Mouse (Mus musculus) ES-E14 (cell line): ENCODE data around the gene Camkk2. TPM values are rescaled to one million over a fixed set of nuclear protein-coding genes. Genes with fewer than 3 reads are reported as not detected.

Source experiments
- DNase-seq: peaks from one replicate; pipeline ENCODE4 v3.0.0-alpha.2; 2013; ENCODE audit warnings: low read depth, low spot score
- H3K27ac ChIP-seq: 2 replicates; pipeline ENCODE4 v1.5.1; 2012; ENCODE audit warnings: low read depth, mild to moderate bottlenecking, low read length, moderate library complexity, mixed read lengths; ENCODE audit not compliant: poor library complexity, insufficient read depth, severe bottlenecking
- H3K36me3 ChIP-seq: 2 replicates; pipeline ENCODE4 v1.6.1; 2012; ENCODE audit warnings: mild to moderate bottlenecking, low read length, moderate library complexity, mixed read lengths; ENCODE audit not compliant: control insufficient read depth, poor library complexity, insufficient read depth, severe bottlenecking
- H3K4me1 ChIP-seq, 2 experiments: fragments of 150-350 bp in 1 of 2; sonication (generic) in 1 of 2; 2 replicates each; pipeline ENCODE4 v1.6.1; 2012; ENCODE audit warnings: low read length in 2 of 2, mild to moderate bottlenecking in 1 of 2, mixed read lengths in 1 of 2; ENCODE audit not compliant: control insufficient read depth in 2 of 2, insufficient read depth in 2 of 2, poor library complexity in 1 of 2
- H3K4me3 ChIP-seq, 2 experiments: fragments of 150-350 bp in 1 of 2; sonication (generic) in 1 of 2; 2 replicates each; pipeline ENCODE4 v1.5.1; 2012; ENCODE audit warnings: low read length in 2 of 2, low read depth in 1 of 2, mild to moderate bottlenecking in 1 of 2, mixed read lengths in 1 of 2; ENCODE audit not compliant: insufficient read depth in 1 of 2, poor library complexity in 1 of 2, severe bottlenecking in 1 of 2
- H3K9ac ChIP-seq: 2 replicates; pipeline ENCODE4 v1.6.1; 2012; ENCODE audit warnings: low read depth, mild to moderate bottlenecking, low read length, mixed read lengths; ENCODE audit not compliant: poor library complexity, insufficient read depth, severe bottlenecking
- H3K9me3 ChIP-seq: fragments of 150-350 bp; sonication (generic); 2 replicates; pipeline ENCODE4 v1.6.1; 2012; ENCODE audit warnings: low read depth, mild to moderate bottlenecking, low read length; ENCODE audit not compliant: control insufficient read depth, insufficient read depth
- CHD2 ChIP-seq: IDR thresholded peaks from 2 replicates; pipeline ENCODE4 v1.6.1; 2014; ENCODE audit warnings: mild to moderate bottlenecking, low read depth, low read length, inconsistent platforms
- HCFC1 ChIP-seq: IDR thresholded peaks from 2 replicates; pipeline ENCODE4 v1.6.1; 2012; ENCODE audit warnings: low read length, inconsistent platforms, borderline replicate concordance; ENCODE audit not compliant: insufficient read depth
- MAFK ChIP-seq: IDR thresholded peaks from 2 replicates; pipeline ENCODE4 v1.6.1; 2014; ENCODE audit warnings: mild to moderate bottlenecking, low read depth, low read length, inconsistent platforms; ENCODE audit not compliant: insufficient read depth
- ZC3H11A ChIP-seq: IDR thresholded peaks from 2 replicates; pipeline ENCODE4 v1.6.1; 2012; ENCODE audit warnings: low read depth, mild to moderate bottlenecking, inconsistent platforms, low read length, borderline replicate concordance
- ZNF384 ChIP-seq: IDR thresholded peaks from 2 replicates; pipeline ENCODE4 v1.6.1; 2012; ENCODE audit warnings: low read depth, low read length, inconsistent platforms
- in situ Hi-C, 2 experiments: fragments of 600-800 bp; cut with MboI; formaldehyde crosslinking; loops; one replicate each; pipeline ENCODE4 v1.15.1; 2025; ENCODE audit warnings: low sequenced_read_pairs in 2 of 2, inconsistent platforms in 1 of 2; ENCODE audit not compliant: unreplicated experiment in 2 of 2
- total RNA-seq: library from RNA; depleted of rRNA; stranded (reverse); fragments of 300-350 nt; gene quantifications from 2 replicates; pipeline ENCODE4 v1.2.3, GENCODE M21; 2012

The Camkk2 gene
- total RNA-seq, 1 experiment, result 12.7 TPM

DNA sequence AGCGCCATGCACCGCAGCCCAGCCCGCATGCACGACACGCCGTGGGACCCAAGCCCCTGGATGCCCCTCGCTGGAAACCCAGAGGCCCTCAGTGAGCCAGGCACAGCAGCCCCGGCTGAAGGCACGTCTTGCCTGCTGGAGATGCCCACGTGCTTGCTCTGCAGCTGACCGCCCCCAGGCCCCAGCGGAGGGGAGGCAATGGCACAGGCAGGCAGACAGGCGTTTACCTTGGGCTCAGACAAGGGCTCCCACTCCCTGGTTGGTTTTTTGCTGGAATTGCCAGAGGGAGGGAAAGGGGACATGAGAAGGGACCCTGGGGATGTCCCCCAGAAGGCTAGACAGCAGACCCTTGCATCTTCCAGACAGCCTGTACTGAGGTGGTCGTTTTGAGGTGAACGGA is 42.4 kb downstream of the Camkk2 start:
- no peak for TF ChIP-seq ZC3H11A
- TF ChIP-seq ZNF384, result no peak
- no peak for TF ChIP-seq MAFK
- TF ChIP-seq CHD2, result no peak
- TF ChIP-seq HCFC1, result no peak
- no peaks in the 10 kb centered on the region for H3K9me3 ChIP-seq
- H3K9ac ChIP-seq, result 0 out of 2 replicates have a peak overlapping the region, but pooled peaks have one; percentile 14
- peaks cover 0 to 8% of the 10 kb centered on the region in 2 experiments; a peak in 2 of 4 replicates for H3K4me1 ChIP-seq
- peaks cover 6% of the 10 kb centered on the region; the same call in 1 of the 2 replicates for H3K36me3 ChIP-seq
- no peak overlapping the region for H3K27ac ChIP-seq
- in situ Hi-C loops, result no loop called here
- peak overlapping the region in 1 of 2 experiments; percentile 8; a peak in 1 of 4 replicates for H3K4me3 ChIP-seq
- no peak for DNase-seq

DNA sequence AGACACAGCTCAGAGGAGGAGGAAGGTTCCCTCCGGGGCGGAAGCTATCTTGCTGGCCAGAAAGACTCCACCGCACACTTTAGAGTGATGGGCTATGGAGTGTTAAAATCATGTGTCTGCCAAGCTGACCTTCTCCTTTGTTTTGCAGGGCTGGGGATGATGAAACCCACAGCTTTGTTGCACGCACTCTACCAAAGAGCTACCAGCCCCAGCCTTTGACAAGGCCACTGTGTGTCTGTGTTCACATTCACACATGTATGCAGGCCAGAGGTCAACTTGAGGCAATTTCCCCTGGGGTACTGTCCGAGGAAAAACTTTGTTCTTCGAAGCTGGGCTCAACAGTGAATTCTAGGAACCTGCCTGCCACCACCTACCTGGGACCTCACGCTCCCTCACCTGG is 43.4 kb downstream of the Camkk2 start:
- TF ChIP-seq ZNF384 (no peak), MAFK (no peak), HCFC1 (no peak), CHD2 (no peak), ZC3H11A (no peak)
- Histone ChIP-seq H3K9me3 (no peaks in the 10 kb centered on the region), H3K27ac (no peak overlapping the region), H3K4me1 (peaks cover 0 to 11% of the 10 kb centered on the region in 2 experiments; a peak in 3 of 4 replicates), H3K36me3 (peaks cover 3% of the 10 kb centered on the region; the same call in 1 of the 2 replicates), H3K4me3 (no peak overlapping the region), H3K9ac (no peak overlapping the region)
- DNase-seq, result no peak
- in situ Hi-C loops, result no loop called here

DNA sequence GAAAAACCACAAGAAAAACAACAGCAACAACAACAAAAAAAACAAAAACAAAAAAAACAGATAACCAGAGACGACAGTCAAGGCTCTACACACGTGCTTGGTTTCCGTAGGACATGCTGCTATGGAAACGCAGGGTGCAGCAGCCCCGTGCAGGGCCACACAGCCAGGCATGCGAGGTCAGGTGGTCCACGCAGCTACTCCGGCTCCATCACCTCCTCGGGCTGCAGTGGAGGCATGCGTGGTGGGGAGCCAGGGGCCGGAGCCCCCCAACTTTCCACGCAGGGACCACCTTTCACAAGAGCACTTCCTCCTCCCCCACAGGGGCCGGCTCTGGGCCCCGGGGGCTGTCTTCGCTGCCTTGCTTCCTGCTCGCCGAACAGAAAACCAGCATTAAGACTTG is 45.3 kb downstream of the Camkk2 start:
- Histone ChIP-seq H3K4me3 (0 out of 4 replicates have a peak overlapping the region, but pooled peaks of 1 of the 2 experiments have one; percentile 3), H3K27ac (no peak overlapping the region), H3K4me1 (peaks cover 0 to 11% of the 10 kb centered on the region in 2 experiments; a peak in 3 of 4 replicates), H3K9me3 (no peaks in the 10 kb centered on the region), H3K36me3 (peaks cover 2% of the 10 kb centered on the region; the same call in 1 of the 2 replicates), H3K9ac (no peak overlapping the region; the same call in 1 of the 2 replicates)
- TF ChIP-seq ZNF384, result no peak
- no peak for DNase-seq
- in situ Hi-C loops, result no loop called here

DNA sequence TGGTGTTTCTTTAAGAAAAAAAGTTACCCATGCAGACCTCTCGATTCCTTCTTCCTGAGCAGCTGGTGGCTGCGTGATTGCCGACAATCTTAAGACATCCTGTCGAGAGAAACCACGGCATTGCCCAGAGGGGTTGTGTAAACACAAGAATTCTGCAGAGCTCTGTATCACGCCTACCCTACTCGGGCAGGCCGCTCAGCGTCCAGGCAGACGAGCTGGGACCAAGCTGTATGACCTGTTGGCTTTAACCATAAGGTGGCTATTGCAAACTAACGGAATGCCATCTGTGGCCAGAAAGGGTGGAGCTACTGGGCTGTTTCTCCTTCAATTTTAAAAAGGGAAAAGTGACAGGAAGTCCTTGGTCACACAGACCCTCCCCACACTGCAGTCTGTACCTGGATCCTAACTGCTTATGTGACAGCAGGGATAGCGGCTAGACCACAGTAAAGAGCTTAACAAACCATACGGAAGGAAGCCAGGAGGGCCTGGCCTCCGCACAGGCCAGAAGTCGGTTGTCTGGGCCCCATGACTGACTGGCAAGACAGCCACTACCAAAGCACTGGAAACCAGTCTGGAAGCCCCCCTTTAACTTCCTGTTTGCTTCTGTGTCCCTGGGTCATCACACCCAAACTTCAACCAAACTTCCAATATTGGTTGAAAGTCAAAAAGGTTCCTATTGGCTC is 47.1 kb downstream of the Camkk2 start:
- in situ Hi-C loops, result no loop called here
- Histone ChIP-seq H3K9ac (no peak overlapping the region), H3K27ac (no peak overlapping the region)

More for the DNA sequence above, 47.1 kb downstream of the Camkk2 start:
- DNase-seq, result no peak
- no peaks in the 10 kb centered on the region for H3K9me3 ChIP-seq
- no peak overlapping the region for H3K4me3 ChIP-seq
- TF ChIP-seq MAFK, result no peak
- no peak for TF ChIP-seq CHD2
- no peak for TF ChIP-seq ZC3H11A
- TF ChIP-seq HCFC1, result no peak
- TF ChIP-seq ZNF384, result no peak
- peaks cover 1% of the 10 kb centered on the region; the same call in 1 of the 2 replicates for H3K36me3 ChIP-seq
- H3K4me1 ChIP-seq, result peaks cover 0 to 11% of the 10 kb centered on the region in 2 experiments; a peak in 3 of 4 replicates
